Mouse (Mus musculus): ENCODE data around the gene Adam6a.
"Not testable (repeated sequence)": the region's sequence is repeated elsewhere in the genome, so short reads cannot be mapped to it uniquely, and the experiment has no call there.

The Adam6a gene

DNA sequence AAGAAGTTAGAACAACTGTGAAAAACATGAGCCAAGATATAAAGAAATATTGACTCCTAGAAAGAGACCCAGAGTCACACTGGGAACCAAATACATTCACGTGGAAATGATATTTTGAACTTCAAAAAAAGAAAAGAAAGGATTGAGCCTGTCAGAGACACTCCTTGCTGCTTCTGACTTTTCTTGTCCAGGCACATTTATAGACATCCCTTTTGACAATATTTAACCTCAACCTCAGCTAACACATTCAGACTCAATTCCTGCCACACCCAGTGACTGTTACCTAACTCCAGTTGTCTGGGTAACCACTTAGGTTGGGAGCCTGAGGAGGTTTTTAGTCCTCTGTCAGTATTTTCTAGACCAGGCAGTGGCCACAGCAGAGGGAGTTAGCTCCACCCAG lies at the start of gene Adam6a:
Gene Adam6a (plus strand): TSS at position 301 of the 400 bp plus-strand sequence.
- POLR2A ChIA-PET, CTCF ChIA-PET: not testable (repeated sequence)

DNA sequence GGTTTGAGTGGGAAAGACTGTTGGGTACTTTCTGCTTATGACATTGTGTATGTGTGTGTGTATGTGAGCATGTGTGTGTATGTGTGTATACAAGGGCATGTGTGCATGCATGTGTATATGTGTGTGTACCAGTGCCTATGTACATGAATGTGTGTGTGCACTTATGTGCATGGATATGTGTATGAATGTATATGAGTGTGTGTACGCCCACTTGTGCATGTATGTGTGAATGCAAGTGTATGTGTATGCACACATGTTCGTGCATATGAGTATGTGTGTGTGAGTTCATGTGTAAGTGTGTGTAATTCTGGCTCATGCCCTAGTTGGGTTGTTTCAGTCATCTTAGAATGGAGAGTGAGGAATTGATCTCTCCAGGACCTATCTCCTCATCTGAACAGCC lies 17.8 kb upstream of the Adam6a start:
- ChIA-PET POLR2A (no interaction called here), CTCF (no interaction called here)

DNA sequence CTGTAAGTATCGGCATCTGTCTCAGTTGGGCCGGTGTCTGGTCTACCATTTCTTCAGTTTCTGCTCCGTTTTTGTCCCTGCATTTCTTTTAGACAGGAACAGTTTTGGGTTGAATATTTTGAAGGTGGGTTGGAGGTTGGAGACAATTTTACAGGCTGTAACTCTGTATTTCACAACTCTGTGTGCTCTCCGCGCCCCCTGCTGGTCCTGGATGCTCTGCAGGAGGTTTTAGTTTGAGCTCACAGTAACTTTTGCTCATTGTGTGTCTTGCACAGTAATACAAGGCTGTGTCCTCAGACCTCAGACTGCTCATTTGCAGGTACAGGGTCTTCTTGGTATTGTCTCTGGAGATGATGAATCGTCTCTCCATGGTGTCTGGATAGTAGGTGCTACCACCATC lies 34.5 kb downstream of the Adam6a start:
- ChIA-PET POLR2A (interaction anchor here in 1 of 4 experiments (0.6 kb wide), 1 partner anchor 345 kb away, joined by 3 read pairs; no protein-coding TSS in a partner anchor), CTCF (interaction anchor here (0.7 to 2.1 kb wide), 16 partner anchors 9 to 362 kb away, joined by 3 to 52 read pairs (median 4); no protein-coding TSS in a partner anchor)

DNA sequence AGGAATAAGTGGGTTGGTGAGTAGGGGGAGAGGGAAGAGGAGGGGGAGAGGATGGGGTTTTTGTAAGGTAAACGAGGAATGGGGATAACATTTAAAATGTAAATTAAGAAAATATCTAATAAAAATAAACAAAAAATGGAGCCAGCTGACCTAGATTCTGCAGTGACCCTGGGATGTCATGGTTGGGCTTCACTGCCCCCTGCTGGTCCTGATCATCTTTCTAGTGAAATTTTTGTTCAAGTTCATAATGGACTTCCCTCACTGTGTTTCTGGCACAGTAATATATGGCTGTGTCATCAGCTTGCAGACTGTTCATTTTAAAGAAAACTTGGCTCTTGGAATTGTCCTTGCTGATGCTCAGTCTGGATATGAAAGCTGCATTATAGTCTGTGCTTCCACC lies 44.3 kb downstream of the Adam6a start:
- POLR2A ChIA-PET = no interaction called here
- CTCF ChIA-PET = interaction anchor here in 1 of 4 experiments (1.3 to 2.1 kb wide), 3 partner anchors 100 to 368 kb away, joined by 3 to 4 read pairs (median 3); no protein-coding TSS in a partner anchor

Measured in embryonic stem cell, embryonic (primary cell).